24 mouse cellular contexts compared by ENCODE assay signal in the genomic region with DNA sequence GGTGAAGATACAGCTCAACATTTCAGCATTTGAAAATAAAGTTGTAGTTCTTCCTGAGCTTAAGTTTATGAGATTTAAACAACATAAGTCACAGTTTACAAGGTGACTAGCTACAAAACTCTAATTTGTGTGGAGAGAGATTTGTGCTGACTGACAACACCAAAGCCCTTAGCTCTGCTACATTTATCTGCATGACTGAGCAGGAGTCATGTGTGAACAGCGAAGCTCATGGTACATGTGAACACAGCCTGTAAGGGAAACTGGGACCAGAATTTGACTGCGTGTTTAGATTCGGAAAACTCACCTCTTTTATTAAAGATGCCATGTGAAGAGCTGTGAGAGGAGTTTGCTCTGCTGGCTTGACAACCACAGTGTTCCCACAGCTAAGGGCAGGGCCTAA. TPM values are rescaled to one million over a fixed set of nuclear protein-coding genes. Genes with fewer than 3 reads are reported as not detected.
A peak's percentile ranks its signal among the peaks of the same experiment; 100 is the strongest.
DNase-seq lines count a peak whose midpoint lies in the region; ATAC-seq and TF ChIP-seq lines count a peak whose summit lies in the region.
"Had no signal": no experiment of that assay in that cellular context is flagged by ENCODE, and none has a peak within 500 bp of the region (broad histone marks: within the 10 kb centered on the region; RNA-seq: fewer than 3 reads in every experiment).

No protein-coding gene starts in this region.

- H3K4me2 ChIP-seq in kidney, postnatal 0 days (ENCODE audit: low read length), result no peak overlapping the region
- H3K4me2 ChIP-seq: embryonic facial prominence, embryonic 15.5 days; intestine, embryonic 15.5 days; limb, embryonic 13.5 days; liver, embryonic 11.5 days; midbrain, embryonic 12.5 days; neural tube, embryonic 12.5 days had no signal

- in situ Hi-C loops in Patski (cut with MboI; ENCODE audit: low pct_unique_long_range_greater_than_20kb), result no loop called here

- DNase-seq in Patski (ENCODE audit: low read depth, low spot score), result no peak
- DNase-seq in kidney, adult 8-10 months, result peak; percentile 26 to 40
- DNase-seq in kidney, postnatal 0 days (ENCODE audit: low spot score), result peak; percentile 21
- peak; percentile 56 for DNase-seq in retina, embryonic 14.5 days (ENCODE audit: low spot score)
- DNase-seq in cerebellum, adult 11-12 months, result no peak
- no peak for DNase-seq in T-cell, adult 2 months (ENCODE audit: low spot score)
- DNase-seq in heart, postnatal 14 days, result no peak
- DNase-seq: adrenal gland, postnatal 10 days; cerebellum, adult 11 months; cerebellum, adult 9-11 months; gastrocnemius, postnatal 14 days; lung, postnatal 36 days had no signal

- WGBS in kidney, postnatal 0 days, result 56% methylated on average over 3 of the region's 3 CpGs

- no peak overlapping the region for H3K4me3 ChIP-seq in kidney, postnatal 0 days (replicated peaks; ENCODE audit: low read depth, low read length)
- H3K4me3 ChIP-seq: embryonic facial prominence, embryonic 15.5 days; intestine, embryonic 15.5 days; layer of hippocampus, adult 2 months; limb, embryonic 13.5 days; midbrain, embryonic 12.5 days; myocyte; neural tube, embryonic 12.5 days had no signal

- POLR2A ChIA-PET in Patski (lab: Charles Lee), result no interaction called here

- no peaks in the 10 kb centered on the region for H3K36me3 ChIP-seq in kidney, postnatal 0 days (ENCODE audit: insufficient read depth, low read length)
- H3K36me3 ChIP-seq: embryonic facial prominence, embryonic 15.5 days; intestine, embryonic 15.5 days; limb, embryonic 13.5 days; midbrain, embryonic 12.5 days; neural tube, embryonic 12.5 days had no signal

- CTCF ChIA-PET in Patski (lab: Charles Lee), result interaction anchor here (1.1 kb wide), 1 partner anchor 1977 kb away, joined by 3 read pairs; no protein-coding TSS in a partner anchor

- intact Hi-C loops in heart, postnatal 14 days (cut with DNase I), result no loop called here

- H3K27ac ChIP-seq in kidney, postnatal 0 days, result no peak overlapping the region
- H3K27ac ChIP-seq: embryonic facial prominence, embryonic 15.5 days; hindbrain, postnatal 0 days; intestine, embryonic 15.5 days; layer of hippocampus, adult 2 months; limb, embryonic 13.5 days; midbrain, embryonic 12.5 days; neural tube, embryonic 12.5 days had no signal

- no peaks in the 10 kb centered on the region for H3K9me3 ChIP-seq in kidney, postnatal 0 days (replicated peaks; ENCODE audit: low read length)
- H3K9me3 ChIP-seq: embryonic facial prominence, embryonic 15.5 days; intestine, embryonic 15.5 days; limb, embryonic 13.5 days; midbrain, embryonic 12.5 days; neural tube, embryonic 12.5 days had no signal

- no peaks in the 10 kb centered on the region for H3K4me1 ChIP-seq in kidney, postnatal 0 days (replicated peaks; ENCODE audit: insufficient read depth, low read length)
- H3K4me1 ChIP-seq: embryonic facial prominence, embryonic 15.5 days; intestine, embryonic 15.5 days; limb, embryonic 13.5 days; midbrain, embryonic 12.5 days; neural tube, embryonic 12.5 days had no signal

- no peak for TF ChIP-seq CTCF in Patski (IDR thresholded peaks at IDR 0.05)
- TF ChIP-seq CTCF in kidney, postnatal 0 days (IDR thresholded peaks at IDR 0.05; ENCODE audit: low read depth), result no peak

- peak; percentile 54 for ATAC-seq in Patski
- ATAC-seq in kidney, postnatal 0 days (replicated peaks; ENCODE audit: low FRiP score, low read depth), result 0 out of 2 replicates have a peak, but pooled peaks have one; percentile 57
- ATAC-seq: CD4-positive, CD25-positive, alpha-beta regulatory T cell, adult 4 months; forebrain, embryonic 14.5 days; hindbrain, postnatal 0 days; intestine, embryonic 15.5 days had no signal

- no peak overlapping the region for H3K9ac ChIP-seq in kidney, postnatal 0 days (ENCODE audit: low read depth, low read length)
- H3K9ac ChIP-seq: embryonic facial prominence, embryonic 15.5 days; intestine, embryonic 15.5 days; limb, embryonic 13.5 days; midbrain, embryonic 12.5 days; neural tube, embryonic 12.5 days had no signal

- H3K27me3 ChIP-seq in Patski, result no peaks in the 10 kb centered on the region
- no peaks in the 10 kb centered on the region for H3K27me3 ChIP-seq in kidney, postnatal 0 days (ENCODE audit: insufficient read depth, low read length)
- H3K27me3 ChIP-seq: embryonic facial prominence, embryonic 15.5 days; intestine, embryonic 15.5 days; limb, embryonic 13.5 days; midbrain, embryonic 12.5 days; neural tube, embryonic 12.5 days had no signal

RNA-seq across cellular contexts. Expression of gene Aldh1a7, which starts 11.7 kb away (rescaled TPM):
- polyA plus RNA-seq in Patski (2021), result 1.4 TPM
- polyA plus RNA-seq in kidney, postnatal 0 days (2015; fragmentation: Nextera tagmentation; extraction: Ambion mirVana), result 3.9 TPM in 2 replicates
- under 1 TPM; 0.27 to 0.79 TPM for total RNA-seq in heart, postnatal 14 days (2021)
- total RNA-seq: granulocyte monocyte progenitor cell, adult 5-6 weeks had no signal
- polyA plus RNA-seq: CD4-positive, CD25-positive, alpha-beta regulatory T cell, adult 4 months; myocyte had no signal

Comparison
In these comparisons a context has a peak if more than half of its experiments do, and no peak if none do; other contexts are left out.
1. DNase-seq: peak in kidney, adult 8-10 months (2 of 2), kidney, postnatal 0 days (single experiment) and retina, embryonic 14.5 days (single experiment); none in Patski (single experiment), cerebellum, adult 11-12 months (single experiment), T-cell, adult 2 months (single experiment) and heart, postnatal 14 days (0 of 2).